Mouse (Mus musculus) activated CD4-positive, CD25-positive, alpha-beta regulatory T cell, adult 4 months (primary cell): ENCODE data around the gene P2ry12. TPM values are rescaled to one million over a fixed set of nuclear protein-coding genes. Genes with fewer than 3 reads are reported as not detected.

Experiments
- ATAC-seq: one replicate; pipeline ENCODE4 v1.8.0; 2017
- polyA plus RNA-seq, 2 experiments: library from polyadenylated mRNA; unstranded; fragments of 100-300 nt; shearing (Covaris generic); gene quantifications; one replicate each; pipeline ENCODE4 v1.2.1; 2017

The P2ry12 gene
- polyA plus RNA-seq, 2 experiments from 2014 or later, result 0.79 TPM; not detected in 1

- ATAC-seq, result no peak
Measured at GRCm38 (mm10) chr3:59182129-59182528, 80.5 kb downstream of the P2ry12 start.

GRCm38 (mm10) chr3:59181134-59181533, 81.5 kb downstream of the P2ry12 start:
- no peak for ATAC-seq

GRCm38 (mm10) chr3:59176871-59177270, 85.8 kb downstream of the P2ry12 start:
- no peak for ATAC-seq

GRCm38 (mm10) chr3:59175234-59175633, 87.4 kb downstream of the P2ry12 start:
- no peak for ATAC-seq

GRCm38 (mm10) chr3:59174426-59175154, 88.1 kb downstream of the P2ry12 start:
- ATAC-seq, result no peak

GRCm38 (mm10) chr3:59169921-59170627, 92.6 kb downstream of the P2ry12 start:
- ATAC-seq, result no peak

GRCm38 (mm10) chr3:59169215-59169614, 93.5 kb downstream of the P2ry12 start:
- no peak for ATAC-seq

GRCm38 (mm10) chr3:59168476-59168875, 94.2 kb downstream of the P2ry12 start:
- ATAC-seq, result no peak

GRCm38 (mm10) chr3:59167417-59168054, 95.1 kb downstream of the P2ry12 start:
- ATAC-seq, result no peak

Other genes starting within 250 kb of the P2ry12 start
- 10 to 100 TPM; 58.4 to 74.6 TPM for gene Gpr171, start 161.1 kb downstream of the P2ry12 start, polyA plus RNA-seq
- gene P2ry14, start 109.3 kb downstream of the P2ry12 start, polyA plus RNA-seq, result 1 to 10 TPM; 5.0 to 5.1 TPM
- gene Gpr87, start 67.8 kb downstream of the P2ry12 start, polyA plus RNA-seq, result not detected
- gene P2ry13, start 52.0 kb downstream of the P2ry12 start, polyA plus RNA-seq, result under 1 TPM; 0.18 to 0.44 TPM
- gene Igsf10, start 81.5 kb upstream of the P2ry12 start, polyA plus RNA-seq, result not detected